Mouse (Mus musculus): ENCODE results near the gene 1700113H08Rik. TPM values are rescaled to one million over a fixed set of nuclear protein-coding genes. Genes with fewer than 3 reads are reported as not detected.

Gene 1700113H08Rik
- polyA plus RNA-seq, 1 experiment from 2014 or later: not detected

DNA sequence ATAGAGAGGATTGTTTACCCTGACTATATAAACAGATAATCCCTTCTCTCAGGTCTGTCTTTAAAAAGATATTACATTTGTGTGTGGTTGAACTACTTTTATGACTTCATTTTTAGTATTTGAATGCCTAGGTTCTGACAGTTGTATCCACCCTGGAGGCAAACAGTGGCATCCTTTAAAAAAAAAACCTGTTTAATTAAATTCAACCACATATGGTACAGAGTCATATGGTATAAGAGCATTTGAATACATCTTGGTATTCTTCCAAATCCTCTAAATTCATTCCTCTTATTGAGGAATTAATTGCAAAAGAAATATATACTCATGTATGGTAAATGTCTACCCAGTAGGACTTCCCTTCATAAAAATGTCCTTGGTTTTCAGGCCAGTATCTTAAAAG is 217.2 kb downstream of the 1700113H08Rik start:
- Histone ChIP-seq H3K4me2 (ENCODE audit: low read length) (no peak overlapping the region), H3K9ac (ENCODE audit: low read length) (no peak overlapping the region), H3K4me1 (ENCODE audit: control insufficient read depth in 2 of 2, insufficient read depth in 2 of 2, low read length in 2 of 2) (no peaks in the 10 kb centered on the region), H3K27ac (replicated peaks in 1 of 2; ENCODE audit: control insufficient read depth in 1 of 2, insufficient read depth in 1 of 2, low read depth in 2 of 2, low read length in 2 of 2) (no peak overlapping the region), H3K9me3 (ENCODE audit: control insufficient read depth, low read length) (no peaks in the 10 kb centered on the region), H3K36me3 (ENCODE audit: control insufficient read depth, insufficient read depth, low read length) (no peaks in the 10 kb centered on the region), H3K4me3 (ENCODE audit: control insufficient read depth in 1 of 2, insufficient read depth in 1 of 2, low read depth in 1 of 2, low read length in 2 of 2) (no peak overlapping the region), H3K27me3 (ENCODE audit: control insufficient read depth, insufficient read depth, low read length) (no peaks in the 10 kb centered on the region)
- no peak for ATAC-seq (ENCODE audit: insufficient number of reproducible peaks, insufficient read depth, low FRiP score, low read depth)

Other genes with a start within 250 kb of the 1700113H08Rik start
- 0.59 and 0.89 TPM in 2 replicates for gene Stab2, start 50.0 kb upstream of the 1700113H08Rik start, polyA plus RNA-seq (2014; fragmentation: Nextera tagmentation; extraction: Ambion mirVana)